In the genomic region with DNA sequence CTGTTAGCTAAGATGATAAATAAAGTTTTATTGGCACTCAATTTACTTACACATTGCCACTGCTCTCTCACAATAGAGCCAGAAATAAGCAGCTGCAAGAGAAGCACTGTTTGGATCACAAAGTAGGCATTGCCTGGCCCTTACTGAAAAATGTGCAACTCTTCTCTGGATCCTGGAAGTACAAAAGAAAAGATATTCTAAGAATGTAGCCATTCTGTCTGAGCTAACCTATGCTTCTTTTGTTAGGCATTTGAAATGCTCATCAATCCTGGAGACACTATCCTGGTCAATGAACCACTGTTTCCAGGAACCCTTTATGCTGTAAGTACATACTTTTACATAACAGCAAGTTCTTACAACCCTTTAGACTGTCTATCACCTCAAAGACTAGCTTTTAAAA, we compare ENCODE assay signal across 32 mouse cellular contexts. TPM values are rescaled to one million over a fixed set of nuclear protein-coding genes. Genes with fewer than 3 reads are reported as not detected.
"Had no signal": no experiment of that assay in that cellular context is flagged by ENCODE, and none has a peak within 500 bp of the region (broad histone marks: within the 10 kb centered on the region; RNA-seq: fewer than 3 reads in every experiment).

No protein-coding gene starts in this region.

- H3K9ac ChIP-seq: heart, embryonic 13.5 days; heart, embryonic 15.5 days; hindbrain, embryonic 13.5 days; hindbrain, embryonic 15.5 days; limb, embryonic 12.5 days; liver, embryonic 13.5 days; liver, embryonic 15.5 days had no signal

- H3K9me3 ChIP-seq: heart, embryonic 13.5 days; heart, embryonic 15.5 days; hindbrain, embryonic 13.5 days; hindbrain, embryonic 15.5 days; limb, embryonic 10.5 days; limb, embryonic 12.5 days; liver, embryonic 13.5 days; liver, embryonic 15.5 days had no signal

- H3K4me3 ChIP-seq: heart, adult 2 months; heart, embryonic 13.5 days; heart, embryonic 15.5 days; hindbrain, embryonic 13.5 days; hindbrain, embryonic 15.5 days; layer of hippocampus, adult 2 months; left cerebral cortex, adult 2 months; limb, embryonic 10.5 days; limb, embryonic 12.5 days; liver, embryonic 13.5 days; liver, embryonic 15.5 days had no signal

- H3K27ac ChIP-seq: heart, adult 2 months; heart, embryonic 13.5 days; heart, embryonic 15.5 days; hindbrain, embryonic 13.5 days; hindbrain, embryonic 15.5 days; hindbrain, postnatal 0 days; layer of hippocampus, adult 2 months; left cerebral cortex, adult 2 months; limb, embryonic 10.5 days; limb, embryonic 12.5 days; liver, embryonic 13.5 days; liver, embryonic 15.5 days had no signal

- H3K4me2 ChIP-seq: heart, embryonic 11.5 days; heart, embryonic 13.5 days; heart, embryonic 15.5 days; hindbrain, embryonic 13.5 days; hindbrain, embryonic 15.5 days; limb, embryonic 12.5 days; liver, embryonic 11.5 days; liver, embryonic 13.5 days; liver, embryonic 15.5 days had no signal

- H3K4me1 ChIP-seq: heart, embryonic 13.5 days; heart, embryonic 15.5 days; hindbrain, embryonic 13.5 days; hindbrain, embryonic 15.5 days; limb, embryonic 10.5 days; limb, embryonic 12.5 days; liver, embryonic 13.5 days; liver, embryonic 15.5 days had no signal

- ATAC-seq: hindbrain, postnatal 0 days; intestine, embryonic 16.5 days had no signal

- H3K36me3 ChIP-seq: heart, embryonic 13.5 days; heart, embryonic 15.5 days; hindbrain, embryonic 13.5 days; hindbrain, embryonic 15.5 days; limb, embryonic 10.5 days; limb, embryonic 12.5 days; liver, embryonic 13.5 days; liver, embryonic 15.5 days had no signal

- DNase-seq: gastrocnemius, postnatal 14 days; gastrocnemius, postnatal 36 days; heart, adult 11 months; heart, adult 2 months; heart, postnatal 14 days; heart, postnatal 36 days; kidney, adult 18-20 months; kidney, adult 8-10 months; kidney, postnatal 10 days; kidney, postnatal 25 days; kidney, postnatal 4 days; liver; liver, embryonic 13.5 days had no signal

- H3K27me3 ChIP-seq: heart, embryonic 13.5 days; heart, embryonic 15.5 days; hindbrain, embryonic 13.5 days; hindbrain, embryonic 15.5 days; limb, embryonic 12.5 days; liver, embryonic 13.5 days; liver, embryonic 15.5 days had no signal

RNA-seq across cellular contexts. Expression of a gene that starts 12.6 kb away (rescaled TPM):
- polyA plus RNA-seq: heart, adult 2 months; heart, embryonic 13.5 days; heart, embryonic 15.5 days had no signal

RNA-seq across cellular contexts. Expression of a gene that starts 15.3 kb away (rescaled TPM):
- polyA plus RNA-seq: gonadal fat pad, adult 2 months; heart, adult 2 months; heart, embryonic 11.5 days; heart, embryonic 13.5 days; heart, embryonic 15.5 days; heart, postnatal 0 days; hindbrain, embryonic 11.5 days; hindbrain, embryonic 13.5 days; hindbrain, embryonic 15.5 days; hindbrain, postnatal 0 days; intestine, embryonic 14.5 days; intestine, embryonic 16.5 days; kidney, embryonic 14.5 days; limb, embryonic 10.5 days; limb, embryonic 12.5 days; limb, embryonic 14.5 days; liver, embryonic 11.5 days; liver, embryonic 13.5 days; liver, embryonic 15.5 days had no signal
